Mouse (Mus musculus) cerebellum, adult (tissue): Measurements from ENCODE around the gene Spef2.
"Not testable (repeated sequence)": the region's sequence is repeated elsewhere in the genome, so short reads cannot be mapped to it uniquely, and the experiment has no call there.

Experiments used
- ATAC-seq: cut with Nextera tagmentation; 2 replicates; pipeline ENCODE4 v1.9.2; 2017; ENCODE audit warnings: mild to moderate bottlenecking, moderate library complexity, mixed read lengths; ENCODE audit not compliant: insufficient number of reproducible peaks, low FRiP score, low TSS enrichment

Gene Spef2

DNA sequence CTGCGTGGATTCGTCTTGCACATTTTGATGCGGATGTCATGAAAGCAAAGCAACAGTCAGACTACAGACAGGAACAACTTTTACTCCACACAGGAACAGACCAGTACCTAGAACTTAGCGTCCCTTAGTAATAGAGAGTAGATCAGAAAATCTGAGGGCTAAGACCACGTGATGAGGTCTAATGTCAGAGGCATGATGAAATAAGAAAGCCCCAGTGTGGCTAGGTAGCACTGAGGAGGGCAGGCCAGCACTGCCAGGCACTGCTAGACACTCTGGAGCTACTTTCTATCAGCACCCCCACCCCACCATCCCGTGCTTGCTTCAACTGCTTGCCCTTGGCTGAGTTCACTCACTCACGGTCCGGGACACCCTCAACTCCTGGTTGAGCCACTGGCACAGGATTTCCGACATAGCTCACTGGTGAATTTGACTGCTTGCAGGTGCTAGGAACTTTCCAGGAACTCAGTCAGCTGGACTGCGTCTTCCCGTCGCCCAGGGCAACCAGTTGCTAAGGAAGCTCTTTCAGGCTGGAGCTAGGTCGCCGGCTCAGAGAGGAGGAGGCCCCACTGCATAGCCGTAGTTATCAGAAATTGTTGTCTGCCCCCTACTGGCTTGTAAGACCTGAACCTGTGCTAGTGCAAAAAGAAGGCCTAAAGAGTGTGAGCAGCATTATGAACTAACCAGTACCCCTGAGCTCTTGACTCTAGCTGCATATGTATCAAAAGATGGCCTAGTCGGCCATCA lies at the start of gene Spef2:
Spef2 (minus strand) TSS at position 510 of the 744 bp plus-strand sequence.
- ATAC-seq = peak; percentile 75

- no peak for ATAC-seq
Measured at GRCm38 (mm10) chr15:9794131-9794530, 45.5 kb upstream of the Spef2 start.

DNA sequence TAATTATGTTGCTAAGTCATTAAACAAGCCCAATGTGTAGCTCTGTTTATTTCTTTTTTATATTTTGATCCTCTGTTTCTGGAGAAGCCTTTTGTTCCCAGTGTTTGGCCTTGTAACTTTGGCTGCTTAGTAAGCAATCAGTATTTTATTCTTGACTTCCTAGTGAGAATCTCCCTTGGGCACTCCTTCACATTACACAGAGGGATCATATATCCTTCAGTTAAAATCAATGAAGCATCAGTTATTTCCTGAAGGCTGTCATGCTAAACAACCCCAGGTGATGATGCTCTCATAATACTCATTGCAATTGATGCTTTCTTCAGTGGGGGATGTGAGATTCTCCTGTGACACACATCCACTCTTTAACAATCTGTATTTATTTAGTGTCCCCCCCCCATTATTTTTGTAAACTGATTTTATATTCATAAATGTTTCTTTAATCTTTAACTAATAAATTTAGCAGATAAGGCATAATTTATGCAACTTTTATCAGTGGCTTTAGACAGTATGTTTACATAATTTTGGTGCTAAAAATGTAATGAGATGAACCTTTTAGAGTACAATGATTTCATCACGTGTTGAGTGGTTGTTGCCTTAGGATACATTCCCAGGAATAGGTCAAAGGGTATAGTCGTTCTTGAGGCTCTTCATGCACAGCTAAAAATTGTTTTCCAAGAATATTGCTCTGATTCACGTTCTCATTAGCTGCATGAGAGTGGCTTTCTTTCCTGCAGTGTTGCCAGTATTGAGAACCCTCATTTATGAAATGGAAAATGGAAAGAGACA lies 39.8 kb upstream of the Spef2 start:
- ATAC-seq = no peak

DNA sequence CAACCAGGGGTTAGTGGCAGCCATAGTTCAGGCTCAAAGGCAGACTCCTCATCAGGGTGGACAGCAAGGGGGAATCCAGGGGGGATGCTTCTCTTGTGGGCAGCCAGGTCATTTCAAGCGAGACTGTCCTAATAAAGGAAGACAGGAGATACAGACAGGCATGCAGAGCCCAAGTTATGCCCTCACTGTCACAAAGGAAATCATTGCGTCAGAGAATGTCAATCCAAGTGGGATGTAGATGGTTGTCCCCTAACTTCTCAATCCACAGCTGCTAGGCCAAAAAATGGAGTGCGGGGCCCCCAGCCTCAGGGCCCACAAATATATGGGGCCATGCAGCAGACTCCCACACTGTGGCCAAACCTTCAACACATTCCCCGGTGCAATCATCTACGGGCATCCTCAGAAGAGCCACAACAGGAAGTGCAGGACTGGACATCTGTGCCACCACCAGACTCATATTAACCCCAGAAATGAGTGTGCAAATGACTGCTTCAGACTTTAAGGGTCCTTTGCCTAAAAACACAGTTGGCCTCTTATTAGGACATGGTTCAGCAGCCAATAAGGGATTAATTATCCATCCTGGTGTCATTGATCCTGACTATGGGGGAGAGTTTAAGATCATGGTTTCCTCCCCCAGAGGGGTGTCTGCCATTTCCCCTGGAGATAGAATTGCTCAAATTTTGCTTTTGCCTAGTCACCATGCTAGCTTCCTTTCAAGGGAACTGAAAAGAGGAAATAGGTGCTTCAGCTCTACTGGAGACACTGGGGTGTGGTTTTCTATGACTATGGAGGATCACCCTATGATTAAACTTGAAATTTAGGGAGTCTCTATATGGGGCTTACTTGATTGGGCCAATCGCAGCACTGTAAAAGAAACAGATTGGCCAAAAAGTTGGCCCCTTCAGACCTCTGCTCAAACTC lies 25.8 kb upstream of the Spef2 start:
- ATAC-seq = not testable (repeated sequence)

DNA sequence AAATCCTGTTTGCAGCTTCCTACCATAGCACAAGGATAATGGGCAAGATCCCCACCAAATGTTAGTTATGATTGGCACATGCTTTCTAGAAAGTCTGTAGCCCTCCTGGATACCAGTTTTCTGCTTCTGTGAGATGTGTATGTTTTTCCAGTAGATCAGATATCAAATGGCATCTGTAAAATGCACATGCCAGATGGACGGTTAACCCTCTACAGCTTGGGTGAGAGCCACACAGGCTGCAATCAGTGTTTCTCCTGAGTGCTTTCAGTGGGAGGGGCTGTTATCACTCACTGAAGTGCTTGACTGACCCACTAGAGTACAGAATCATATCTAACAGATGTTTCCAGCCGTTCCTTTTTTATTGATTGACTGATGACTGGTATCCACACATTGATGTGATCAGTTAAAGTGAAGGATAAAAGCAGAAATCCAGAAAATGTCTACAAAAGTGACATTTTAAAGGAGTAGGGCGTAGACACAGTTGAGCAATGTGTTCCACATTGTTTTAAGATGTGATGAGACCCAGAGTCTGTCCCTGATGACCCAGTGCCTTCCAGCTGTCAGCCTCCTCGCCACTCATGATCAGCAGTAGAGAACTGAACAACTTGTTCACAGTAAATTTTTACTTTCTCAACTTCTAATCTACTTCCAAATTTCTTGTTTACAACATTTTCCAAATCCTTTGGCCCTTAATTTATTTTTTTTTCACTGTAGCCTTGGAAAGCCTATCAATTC lies 19.7 kb upstream of the Spef2 start:
- ATAC-seq = no peak

DNA sequence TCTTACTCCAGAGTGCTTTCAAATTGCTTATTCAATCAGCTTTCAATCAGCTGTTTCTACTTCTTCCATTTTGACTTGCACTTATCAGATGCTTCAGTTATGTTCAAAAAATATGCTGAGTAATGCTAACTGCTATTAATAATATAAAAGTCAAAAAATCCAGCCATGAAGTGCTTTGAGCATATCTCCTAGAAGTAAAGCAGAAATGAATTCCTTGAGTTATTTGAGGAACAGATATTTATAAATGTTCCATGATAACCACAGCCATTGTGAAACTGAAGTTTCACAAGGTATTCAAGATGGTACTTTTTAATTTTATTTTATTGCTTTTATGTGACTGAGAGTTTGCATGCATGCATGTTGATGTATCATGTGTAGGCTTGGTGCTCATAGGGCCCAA lies 18.4 kb upstream of the Spef2 start:
- ATAC-seq = no peak

GRCm38 (mm10) chr15:9750966-9751365 lies 2.3 kb upstream of the Spef2 start:
- ATAC-seq = no peak

GRCm38 (mm10) chr15:9747410-9748104 lies 1.1 kb downstream of the Spef2 start:
- no peak for ATAC-seq

- no peak for ATAC-seq
Measured at GRCm38 (mm10) chr15:9742172-9742571, 6.5 kb downstream of the Spef2 start.

DNA sequence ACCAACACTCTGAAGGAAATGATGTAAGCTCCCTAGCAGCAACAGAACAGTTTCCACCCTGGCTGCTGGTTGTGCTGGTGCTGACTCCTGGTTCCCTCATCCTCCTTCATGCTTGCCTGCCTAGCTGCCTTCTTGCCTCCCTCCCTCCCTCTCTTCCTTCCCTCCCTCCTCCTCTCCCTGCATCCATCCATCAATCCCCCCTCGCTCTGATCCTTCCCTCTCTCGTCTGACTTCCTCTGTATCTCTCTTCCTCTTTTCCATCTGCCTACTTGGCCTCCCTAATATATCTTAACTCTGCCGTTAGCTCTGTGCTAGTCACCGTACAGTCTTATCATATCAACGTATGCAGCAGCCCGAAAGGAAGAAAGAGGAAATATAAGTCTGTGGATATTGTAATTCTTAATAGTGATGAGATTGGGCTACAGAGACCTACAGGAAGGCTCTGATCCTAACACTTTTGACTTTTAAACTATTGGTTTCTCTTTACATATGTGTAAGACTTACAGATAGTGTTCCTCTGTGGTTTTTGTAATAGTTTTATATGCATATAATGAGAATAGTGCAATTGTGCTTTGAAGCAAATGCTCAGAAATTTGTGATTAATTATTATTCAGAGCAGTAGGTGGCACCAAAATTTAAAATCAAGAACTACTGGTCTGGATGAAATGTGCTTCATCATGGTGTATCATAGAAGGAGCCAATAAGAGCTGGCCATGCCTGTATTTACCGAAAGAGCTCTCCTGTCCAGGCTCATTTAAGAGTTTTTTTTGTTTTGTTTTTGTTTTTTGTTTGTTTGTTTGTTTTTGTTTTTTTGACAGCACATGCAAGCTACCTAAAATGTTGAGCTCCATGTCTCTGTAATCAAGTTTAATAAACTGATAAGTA lies 33.9 kb downstream of the Spef2 start:
- no peak for ATAC-seq

GRCm38 (mm10) chr15:9713707-9714106 lies 35.0 kb downstream of the Spef2 start:
- no peak for ATAC-seq

DNA sequence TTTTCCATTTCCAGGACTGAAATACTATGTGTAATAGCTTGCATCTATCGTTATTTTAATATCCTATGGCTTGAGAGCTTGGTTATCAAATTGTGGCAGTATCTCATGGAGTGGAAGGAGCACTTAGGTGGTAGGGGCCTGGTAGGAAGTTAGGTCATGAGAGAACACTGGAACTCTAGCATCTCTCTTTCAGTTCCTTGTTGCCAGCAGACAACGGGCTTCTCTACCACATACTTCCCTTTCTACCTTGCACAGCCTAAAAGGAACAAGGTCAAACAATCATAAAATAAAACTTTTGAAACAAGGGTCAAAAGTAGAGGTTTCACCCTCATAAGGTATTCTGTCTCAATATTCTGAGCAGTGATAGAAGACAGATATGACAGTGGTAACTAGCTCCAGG lies 38.3 kb downstream of the Spef2 start:
- ATAC-seq = no peak

DNA sequence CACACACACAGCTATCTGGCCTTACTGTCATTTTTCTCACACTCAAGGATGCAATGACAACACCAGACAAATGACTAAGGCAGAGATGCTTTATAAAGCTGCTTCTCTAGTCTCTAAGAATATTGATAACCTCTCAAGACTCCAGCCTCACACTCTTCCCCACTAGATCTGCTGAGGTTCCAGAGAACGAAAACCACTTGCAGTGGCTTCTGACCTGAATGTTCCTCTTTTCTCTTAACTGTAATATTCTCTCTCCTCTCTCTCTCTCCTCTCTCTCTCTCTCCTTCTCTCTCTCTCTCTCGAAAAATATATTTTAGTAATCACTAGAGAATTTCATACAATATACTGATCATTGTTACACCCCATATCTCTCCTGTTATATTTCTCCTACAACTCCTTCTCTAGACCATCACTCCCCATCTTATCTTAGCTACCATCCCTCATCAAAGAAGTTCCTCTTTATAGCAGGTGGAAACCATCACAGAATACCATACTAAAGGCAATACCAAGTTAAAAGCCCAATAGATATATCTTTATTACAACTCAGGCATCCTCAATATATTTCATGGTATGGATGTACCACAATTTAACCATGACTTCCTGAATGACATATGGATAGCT lies 42.7 kb downstream of the Spef2 start:
- no peak for ATAC-seq

DNA sequence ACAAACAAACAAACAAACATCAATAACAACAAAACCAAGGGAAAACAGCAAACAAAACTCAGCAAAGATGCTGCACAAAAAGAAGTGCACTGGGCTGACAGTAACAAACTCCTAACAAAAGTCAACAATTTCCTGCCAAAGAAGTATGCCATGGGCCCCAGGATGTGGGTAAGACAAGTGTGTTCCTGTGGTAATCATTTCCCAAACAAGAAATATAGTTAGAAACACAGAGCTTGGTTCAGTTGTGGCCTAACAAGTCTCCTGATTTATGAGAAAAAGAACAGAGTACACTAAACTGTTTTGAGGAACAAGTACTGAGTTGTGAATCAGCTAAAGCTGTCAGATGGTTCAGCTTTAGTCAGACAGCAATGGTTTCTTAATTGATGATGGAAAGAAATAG lies 46.8 kb downstream of the Spef2 start:
- no peak for ATAC-seq

DNA sequence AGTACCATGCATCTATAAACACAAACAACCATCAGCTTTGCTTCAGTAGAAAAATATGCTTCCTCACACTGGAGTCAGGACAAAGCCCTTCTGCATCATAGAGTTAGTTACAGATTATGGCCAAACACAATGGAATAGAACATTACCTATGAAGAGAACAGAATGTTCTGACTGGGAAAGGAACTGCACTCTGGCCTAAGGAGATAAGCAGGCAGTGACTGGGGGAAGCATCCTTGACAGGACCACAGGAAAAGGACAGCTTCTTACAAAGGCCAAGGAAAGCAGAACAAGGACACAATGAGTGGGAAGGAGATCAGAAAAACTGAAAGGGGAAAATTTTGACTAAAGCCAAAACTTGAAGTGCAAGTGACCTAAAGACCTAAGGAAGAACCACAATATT lies 56.9 kb downstream of the Spef2 start:
- ATAC-seq = no peak

- no peak for ATAC-seq
Measured at GRCm38 (mm10) chr15:9690845-9691244, 57.8 kb downstream of the Spef2 start.

DNA sequence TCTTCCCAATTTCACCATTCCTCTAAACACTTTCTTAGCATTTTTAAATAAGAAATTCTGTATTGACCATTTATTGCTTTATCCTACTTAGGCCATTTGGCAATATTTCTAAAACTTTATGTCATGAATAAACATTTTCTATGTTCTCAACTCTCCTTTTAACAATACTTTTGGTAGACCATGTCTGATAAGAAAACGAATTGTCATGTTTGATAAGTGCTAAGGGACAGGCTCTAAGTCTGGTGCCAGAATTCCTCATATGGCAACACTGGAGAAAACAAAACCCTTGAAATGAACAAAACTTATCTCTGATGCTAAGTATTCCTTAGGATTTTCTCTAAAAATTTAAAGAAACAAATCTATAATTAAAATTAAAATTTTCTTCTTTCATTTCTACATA lies 58.2 kb downstream of the Spef2 start:
- ATAC-seq = no peak

DNA sequence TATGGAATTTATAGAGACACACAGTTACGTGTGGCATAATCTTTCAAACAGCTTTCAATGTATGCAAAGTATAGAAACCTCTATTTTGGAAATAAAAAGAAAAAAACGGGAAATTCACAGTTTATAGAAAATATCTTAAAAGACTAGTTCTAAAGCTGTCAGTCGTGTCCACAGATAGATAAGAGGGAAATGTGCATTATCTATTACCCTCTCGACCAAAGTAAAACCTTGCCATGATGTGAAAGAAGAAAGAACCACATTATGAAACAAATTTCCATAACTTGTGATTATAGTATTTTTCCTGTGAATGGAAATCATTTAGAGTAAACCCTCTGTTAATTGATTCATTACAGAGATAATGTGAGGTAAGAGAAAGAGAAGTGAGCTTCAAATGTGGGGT lies 65.2 kb downstream of the Spef2 start:
- no peak for ATAC-seq
